Mouse (Mus musculus) heart, postnatal 0 days (tissue): Measurements from ENCODE around the gene Gm21985. TPM values are rescaled to one million over a fixed set of nuclear protein-coding genes. Genes with fewer than 3 reads are reported as not detected.

Experiments
- ATAC-seq: fragments of 200-750 bp; cut with Nextera tagmentation; 2 replicates; pipeline ENCODE4 v1.8.0; 2017; ENCODE audit warnings: low read depth, moderate number of reproducible peaks, moderate library complexity; ENCODE audit not compliant: insufficient read depth
- DNase-seq: peaks from one replicate; pipeline ENCODE4 v3.0.0-alpha.2; 2016; ENCODE audit warnings: low spot score
- H3K27ac ChIP-seq: fragments of 300-500 bp; sonication (generic); 2 replicates; pipeline ENCODE4 v1.5.1; 2014; ENCODE audit warnings: low read depth, mild to moderate bottlenecking
- H3K27me3 ChIP-seq: fragments of 300-500 bp; sonication (generic); 2 replicates; pipeline ENCODE4 v1.6.1; 2014; ENCODE audit warnings: low read length, mixed read lengths; ENCODE audit not compliant: control insufficient read depth, insufficient read depth
- H3K36me3 ChIP-seq: fragments of 300-500 bp; sonication (generic); replicated peaks from 2 replicates; pipeline ENCODE4 v1.6.1; 2014; ENCODE audit warnings: low read length, mixed read lengths; ENCODE audit not compliant: control insufficient read depth, insufficient read depth
- H3K4me1 ChIP-seq: fragments of 300-500 bp; sonication (generic); 2 replicates; pipeline ENCODE4 v1.6.1; 2014; ENCODE audit warnings: antibody characterized with exemption; ENCODE audit not compliant: control insufficient read depth, insufficient read depth
- H3K4me2 ChIP-seq: fragments of 300-500 bp; sonication (generic); 2 replicates; pipeline ENCODE4 v1.6.1; 2014; ENCODE audit warnings: low read depth, mild to moderate bottlenecking, low read length, moderate library complexity
- H3K4me3 ChIP-seq: fragments of 300-500 bp; sonication (generic); 2 replicates; pipeline ENCODE4 v1.5.1; 2014; ENCODE audit warnings: low read depth, low read length
- H3K9ac ChIP-seq: fragments of 300-500 bp; sonication (generic); replicated peaks from 2 replicates; pipeline ENCODE4 v1.6.1; 2014; ENCODE audit warnings: low read depth, low read length, mixed read lengths
- H3K9me3 ChIP-seq: fragments of 300-500 bp; sonication (generic); replicated peaks from 2 replicates; pipeline ENCODE4 v1.6.1; 2016; ENCODE audit warnings: low read length; ENCODE audit not compliant: control insufficient read depth
- CTCF ChIP-seq: IDR thresholded peaks from 2 replicates; pipeline ENCODE4 v1.5.1; 2016; ENCODE audit warnings: antibody characterized with exemption, control low read depth, low read depth
- EP300 ChIP-seq: IDR thresholded peaks from 2 replicates; pipeline ENCODE4 v1.6.1; 2016; ENCODE audit warnings: antibody characterized with exemption, low read depth
- WGBS: fragments of 180-500 bp; shearing (Covaris S2); extraction: QIAGEN DNeasy Blood & Tissue Kit; methylation state at CpG from one replicate; pipeline ENCODE4 v1.1.7; 2014; 5-methylcytosine and 5-hydroxymethylcytosine counted together
- polyA plus RNA-seq: library from polyadenylated mRNA; unstranded; fragments of >200 nt; fragmentation: Nextera tagmentation; extraction: Ambion mirVana; gene quantifications from 2 replicates; pipeline ENCODE4 v1.2.1, GENCODE M21; 2015
- total RNA-seq: library from RNA; depleted of rRNA; stranded (reverse); fragments of >200 nt; gene quantifications from 2 replicates; pipeline ENCODE4 v1.2.3, GENCODE M21; 2014; ENCODE audit warnings: low replicate concordance

Gm21985 gene
- total and polyA plus RNA-seq, 2 experiments from 2014 or later: not detected

DNA sequence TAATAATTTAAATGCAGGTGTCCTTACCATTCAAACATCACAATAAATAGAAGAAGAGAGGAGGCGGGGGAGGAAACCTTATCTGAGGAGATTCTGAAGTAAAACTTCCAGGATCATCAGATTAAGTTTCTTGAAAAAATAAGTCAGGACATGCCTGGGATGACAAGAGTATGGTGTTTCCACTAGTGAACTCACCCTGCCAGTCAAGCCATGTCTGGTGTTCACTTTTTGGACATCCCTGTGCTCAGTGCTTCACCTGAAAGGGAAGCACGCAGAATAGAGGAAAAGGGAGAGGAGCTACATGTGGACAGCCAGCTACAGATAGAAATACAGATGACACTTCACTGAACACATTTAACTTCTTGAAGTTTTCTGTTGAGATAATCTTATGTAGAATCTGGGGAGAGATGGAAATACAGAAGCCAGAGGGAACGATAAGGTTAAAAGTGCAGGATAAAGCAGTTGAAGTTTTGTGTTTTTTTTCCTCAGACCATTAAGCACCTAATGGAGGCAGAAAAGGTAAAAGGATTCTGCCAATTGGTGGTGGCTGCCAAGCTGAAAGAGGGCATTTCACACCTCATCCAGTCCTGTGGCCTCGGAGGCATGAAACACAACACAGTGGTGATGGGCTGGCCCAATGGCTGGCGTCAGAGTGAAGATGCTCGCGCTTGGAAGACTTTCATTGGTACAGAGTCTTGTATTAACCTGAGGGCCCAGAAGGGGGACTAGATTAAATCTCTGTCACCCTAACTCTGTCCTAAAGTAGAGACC is 87.8 kb downstream of the Gm21985 start:
- Histone ChIP-seq H3K4me2 (no peak overlapping the region), H3K4me3 (no peak overlapping the region), H3K27ac (no peak overlapping the region), H3K9me3 (no peaks in the 10 kb centered on the region), H3K27me3 (no peaks in the 10 kb centered on the region), H3K36me3 (peaks cover 88% of the 10 kb centered on the region), H3K4me1 (no peaks in the 10 kb centered on the region), H3K9ac (no peak overlapping the region)
- TF ChIP-seq EP300 (no peak), CTCF (no peak)
- DNase-seq: no peak
- ATAC-seq: no peak
- 83% methylated on average over 7 of the region's 7 CpGs for WGBS

DNA sequence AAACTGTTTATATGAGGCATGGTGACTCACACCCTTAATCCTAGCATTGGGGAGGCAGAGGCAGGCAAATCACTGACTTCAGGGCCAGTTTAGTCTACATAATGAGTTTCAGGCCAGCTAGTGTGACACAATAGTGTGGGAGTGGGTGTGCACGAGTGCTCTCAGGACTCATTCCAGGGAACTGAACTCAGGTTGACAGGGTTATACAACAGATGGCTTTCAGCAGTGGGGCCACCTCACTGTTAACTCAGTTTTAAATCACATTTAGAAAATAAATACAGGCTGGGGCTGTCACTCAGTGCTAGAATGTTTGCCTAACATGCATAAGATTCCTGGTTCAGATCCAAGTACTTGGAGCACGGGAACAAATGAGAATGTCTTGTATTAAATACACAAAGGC is 93.5 kb downstream of the Gm21985 start:
- DNase-seq (no peak), ATAC-seq (no peak)
- Histone ChIP-seq H3K36me3 (peaks cover 96% of the 10 kb centered on the region), H3K9ac (no peak overlapping the region), H3K27ac (no peak overlapping the region), H3K4me3 (no peak overlapping the region), H3K27me3 (no peaks in the 10 kb centered on the region), H3K4me1 (no peaks in the 10 kb centered on the region), H3K4me2 (no peak overlapping the region), H3K9me3 (no peaks in the 10 kb centered on the region)
- 59% methylated on average over 2 of the region's 2 CpGs for WGBS
- TF ChIP-seq CTCF: no peak
- TF ChIP-seq EP300: no peak

DNA sequence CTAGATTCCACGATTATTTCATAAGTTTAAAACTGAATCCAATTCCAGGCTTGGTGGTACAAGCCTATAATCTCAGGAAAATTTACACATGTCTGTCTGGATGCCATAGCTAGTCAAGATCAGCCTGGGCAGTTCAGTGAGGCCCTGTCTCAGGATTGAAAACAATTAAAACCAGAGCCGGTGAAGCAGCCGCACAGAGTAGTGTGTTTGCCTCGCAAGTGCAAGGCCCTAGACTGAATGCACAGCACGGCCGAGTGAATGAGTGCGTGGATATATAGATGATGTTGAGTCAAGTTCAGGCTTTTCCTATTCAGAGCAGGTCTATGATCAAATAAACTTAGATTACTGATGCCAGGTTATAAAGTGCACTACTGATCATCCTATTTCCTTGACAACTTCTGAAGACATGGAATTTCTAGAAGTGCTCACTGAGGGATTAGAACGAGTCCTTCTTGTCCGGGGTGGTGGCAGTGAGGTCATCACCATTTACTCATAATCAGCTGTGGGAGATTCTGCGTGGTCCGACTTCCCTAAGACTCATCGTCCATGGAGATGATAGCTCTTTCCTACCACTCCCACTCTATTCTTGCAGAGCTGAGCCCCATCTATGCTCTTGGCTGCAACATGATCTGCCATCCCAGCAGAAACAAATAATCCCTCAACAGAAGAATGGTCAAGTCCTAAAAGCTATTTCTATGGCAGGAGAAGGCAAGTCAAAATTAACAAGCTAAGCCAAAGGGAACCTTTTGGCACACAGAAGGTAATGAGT is 94.1 kb downstream of the Gm21985 start:
- no peaks in the 10 kb centered on the region for H3K9me3 ChIP-seq
- peaks cover 92% of the 10 kb centered on the region for H3K36me3 ChIP-seq
- ATAC-seq (no peak), DNase-seq (no peak)
- H3K27me3 ChIP-seq: no peaks in the 10 kb centered on the region
- H3K4me2 ChIP-seq: no peak overlapping the region
- 85% methylated on average over 12 of the region's 12 CpGs for WGBS
- no peak overlapping the region for H3K4me3 ChIP-seq
- H3K9ac ChIP-seq: no peak overlapping the region
- TF ChIP-seq EP300: no peak
- TF ChIP-seq CTCF: no peak
- H3K27ac ChIP-seq: no peak overlapping the region
- no peaks in the 10 kb centered on the region for H3K4me1 ChIP-seq

DNA sequence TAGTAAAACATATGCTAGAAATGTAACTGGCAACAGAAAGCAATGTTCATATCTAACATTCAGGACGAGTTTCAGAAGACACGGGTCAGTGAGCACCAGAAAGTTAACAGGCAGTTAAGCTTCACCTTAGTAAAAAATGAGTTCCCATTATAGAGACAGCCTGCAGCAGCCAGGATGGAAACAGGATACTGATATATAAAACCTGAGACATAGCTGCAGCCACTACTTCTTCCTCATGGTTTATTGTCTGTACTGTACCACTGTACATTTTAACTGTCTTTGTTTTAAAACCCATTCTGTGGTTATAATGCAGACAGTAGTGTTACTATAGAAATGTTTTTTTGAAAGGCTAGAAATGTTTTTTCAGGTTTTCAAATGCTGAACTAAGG is 94.7 kb downstream of the Gm21985 start:
- H3K27ac ChIP-seq: no peak overlapping the region
- ATAC-seq (no peak), DNase-seq (no peak)
- no peaks in the 10 kb centered on the region for H3K27me3 ChIP-seq
- H3K4me2 ChIP-seq: no peak overlapping the region
- TF ChIP-seq CTCF (no peak), EP300 (no peak)
- H3K9ac ChIP-seq: no peak overlapping the region
- no peak overlapping the region for H3K4me3 ChIP-seq
- no peaks in the 10 kb centered on the region for H3K4me1 ChIP-seq
- peaks cover 86% of the 10 kb centered on the region for H3K36me3 ChIP-seq
- H3K9me3 ChIP-seq: no peaks in the 10 kb centered on the region
- WGBS: 79% methylated on average over 2 of the region's 2 CpGs

DNA sequence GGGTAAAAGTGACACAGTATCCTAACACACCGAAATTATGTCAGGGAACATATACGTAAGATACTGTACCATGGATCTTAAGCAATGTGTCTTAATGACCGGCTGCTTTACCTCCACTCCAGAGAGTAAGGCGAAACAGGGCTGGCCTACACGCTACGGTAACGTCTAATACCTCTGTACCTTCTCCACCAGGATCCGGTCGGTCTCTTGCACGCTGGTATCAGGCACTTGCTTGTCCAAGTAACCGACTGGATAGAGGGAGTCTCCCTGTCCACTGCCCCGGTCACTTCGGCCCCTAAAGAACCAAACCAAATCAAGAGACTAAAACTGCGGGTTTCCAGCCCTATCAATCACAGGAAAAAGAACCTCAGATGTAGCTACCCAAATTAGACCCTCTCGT is 101.1 kb downstream of the Gm21985 start:
- Histone ChIP-seq H3K27me3 (no peaks in the 10 kb centered on the region), H3K4me1 (peaks cover 4% of the 10 kb centered on the region; the same call in 1 of the 2 replicates), H3K9ac (peak overlapping the region; percentile 85), H3K9me3 (no peaks in the 10 kb centered on the region), H3K4me2 (peak overlapping the region; percentile 72), H3K36me3 (peaks cover 22% of the 10 kb centered on the region), H3K4me3 (peak overlapping the region; percentile 88), H3K27ac (peak overlapping the region; percentile 85)
- ATAC-seq (peak; percentile 33; the same call in 1 of the 2 replicates), DNase-seq (no peak)
- TF ChIP-seq EP300 (no peak), CTCF (no peak)
- WGBS: 13% methylated on average over 15 of the region's 15 CpGs
